Mouse (Mus musculus): ENCODE data around the gene Amt. TPM values are rescaled to one million over a fixed set of nuclear protein-coding genes. Genes with fewer than 3 reads are reported as not detected.

Amt gene
- polyA plus RNA-seq, 1 experiment from 2014 or later: 15.9 TPM

- Histone ChIP-seq H3K4me3 (ENCODE audit: low read depth, low read length) (peak within 1 kb of the TSS; percentile 52), H3K9ac (ENCODE audit: low read length) (peak within 1 kb of the TSS; percentile 75), H3K36me3 (ENCODE audit: control insufficient read depth, insufficient read depth, low read length) (no peaks in the 10 kb centered on the region; the same call in 1 of the 2 replicates), H3K27me3 (ENCODE audit: control insufficient read depth, insufficient read depth, low read length) (no peaks in the 10 kb centered on the region), H3K27ac (replicated peaks; ENCODE audit: low read depth, low read length) (no peak within 1 kb of the TSS), H3K4me2 (ENCODE audit: low read depth, severe bottlenecking) (peak within 1 kb of the TSS; percentile 65), H3K9me3 (ENCODE audit: control insufficient read depth, low read length) (no peaks in the 10 kb centered on the region), H3K4me1 (ENCODE audit: control insufficient read depth, insufficient read depth, low read length) (peaks cover 4% of the 10 kb centered on the region; the same call in 1 of the 2 replicates)
- 2% methylated on average over 32 of the region's 32 CpGs for WGBS
- ATAC-seq (ENCODE audit: insufficient number of reproducible peaks, low FRiP score, low TSS enrichment, low read depth): peak; percentile 95
- peak; percentile 89 for DNase-seq (ENCODE audit: low spot score)
Observed at GRCm38 (mm10) chr9:108290016-108290750, 6.5 kb upstream of the Amt start, which contains the start of gene Nicn1. Gene Nicn1 (plus strand): TSS chr9:108290429.

GRCm38 (mm10) chr9:108290773-108291172 is 5.9 kb upstream of the Amt start:
- Histone ChIP-seq H3K36me3 (ENCODE audit: control insufficient read depth, insufficient read depth, low read length) (no peaks in the 10 kb centered on the region; the same call in 1 of the 2 replicates), H3K27ac (replicated peaks; ENCODE audit: low read depth, low read length) (no peak overlapping the region)
- ATAC-seq (ENCODE audit: insufficient number of reproducible peaks, low FRiP score, low TSS enrichment, low read depth): no peak

GRCm38 (mm10) chr9:108301853-108302252 is 5.2 kb downstream of the Amt start:
- no peaks in the 10 kb centered on the region for H3K36me3 ChIP-seq (ENCODE audit: control insufficient read depth, insufficient read depth, low read length)

More at GRCm38 (mm10) chr9:108290773-108291172, 5.9 kb upstream of the Amt start:
- Histone ChIP-seq H3K4me1 (ENCODE audit: control insufficient read depth, insufficient read depth, low read length) (peaks cover 4% of the 10 kb centered on the region; the same call in 1 of the 2 replicates), H3K27me3 (ENCODE audit: control insufficient read depth, insufficient read depth, low read length) (no peaks in the 10 kb centered on the region), H3K4me2 (ENCODE audit: low read depth, severe bottlenecking) (peak overlapping the region; percentile 65), H3K9ac (ENCODE audit: low read length) (peak overlapping the region; percentile 47), H3K4me3 (ENCODE audit: low read depth, low read length) (peak overlapping the region; percentile 52), H3K9me3 (ENCODE audit: control insufficient read depth, low read length) (no peaks in the 10 kb centered on the region)
- no peak for DNase-seq (ENCODE audit: low spot score)
- 52% methylated on average over 6 of the region's 6 CpGs for WGBS

GRCm38 (mm10) chr9:108304716-108305115 is 8.1 kb downstream of the Amt start:
- no peaks in the 10 kb centered on the region; the same call in 1 of the 2 replicates for H3K36me3 ChIP-seq (ENCODE audit: control insufficient read depth, insufficient read depth, low read length)
- no peak overlapping the region for H3K4me2 ChIP-seq (ENCODE audit: low read depth, severe bottlenecking)
- WGBS: 87% methylated on average over 4 of the region's 4 CpGs
- H3K9me3 ChIP-seq (ENCODE audit: control insufficient read depth, low read length): no peaks in the 10 kb centered on the region
- no peaks in the 10 kb centered on the region; the same call in 1 of the 2 replicates for H3K4me1 ChIP-seq (ENCODE audit: control insufficient read depth, insufficient read depth, low read length)
- H3K27ac ChIP-seq (replicated peaks; ENCODE audit: low read depth, low read length): no peak overlapping the region
- no peak for ATAC-seq (ENCODE audit: insufficient number of reproducible peaks, low FRiP score, low TSS enrichment, low read depth)
- no peak overlapping the region for H3K4me3 ChIP-seq (ENCODE audit: low read depth, low read length)
- H3K9ac ChIP-seq (ENCODE audit: low read length): no peak overlapping the region
- no peak for DNase-seq (ENCODE audit: low spot score)
- no peaks in the 10 kb centered on the region for H3K27me3 ChIP-seq (ENCODE audit: control insufficient read depth, insufficient read depth, low read length)

More at GRCm38 (mm10) chr9:108301853-108302252, 5.2 kb downstream of the Amt start:
- DNase-seq (ENCODE audit: low spot score): no peak
- H3K4me2 ChIP-seq (ENCODE audit: low read depth, severe bottlenecking): no peak overlapping the region
- H3K4me1 ChIP-seq (ENCODE audit: control insufficient read depth, insufficient read depth, low read length): no peaks in the 10 kb centered on the region; the same call in none of the 2 replicates
- WGBS: 82% methylated on average over 3 of the region's 3 CpGs
- no peak overlapping the region for H3K9ac ChIP-seq (ENCODE audit: low read length)
- no peaks in the 10 kb centered on the region for H3K27me3 ChIP-seq (ENCODE audit: control insufficient read depth, insufficient read depth, low read length)
- H3K9me3 ChIP-seq (ENCODE audit: control insufficient read depth, low read length): no peaks in the 10 kb centered on the region
- H3K27ac ChIP-seq (replicated peaks; ENCODE audit: low read depth, low read length): no peak overlapping the region
- no peak for ATAC-seq (ENCODE audit: insufficient number of reproducible peaks, low FRiP score, low TSS enrichment, low read depth)
- H3K4me3 ChIP-seq (ENCODE audit: low read depth, low read length): no peak overlapping the region

- no peaks in the 10 kb centered on the region for H3K9me3 ChIP-seq (ENCODE audit: control insufficient read depth, low read length)
- ATAC-seq (ENCODE audit: insufficient number of reproducible peaks, low FRiP score, low TSS enrichment, low read depth) (no peak; the same call in 1 of the 2 replicates), DNase-seq (ENCODE audit: low spot score) (no peak)
- H3K4me3 ChIP-seq (ENCODE audit: low read depth, low read length): peak overlapping the region; percentile 83
- H3K4me2 ChIP-seq (ENCODE audit: low read depth, severe bottlenecking): peak overlapping the region; percentile 83
- no peaks in the 10 kb centered on the region; the same call in 1 of the 2 replicates for H3K4me1 ChIP-seq (ENCODE audit: control insufficient read depth, insufficient read depth, low read length)
- no peaks in the 10 kb centered on the region for H3K27me3 ChIP-seq (ENCODE audit: control insufficient read depth, insufficient read depth, low read length)
- no peak overlapping the region; the same call in 1 of the 2 replicates for H3K27ac ChIP-seq (replicated peaks; ENCODE audit: low read depth, low read length)
- no peaks in the 10 kb centered on the region; the same call in 1 of the 2 replicates for H3K36me3 ChIP-seq (ENCODE audit: control insufficient read depth, insufficient read depth, low read length)
- 4% methylated on average over 1 of the region's 1 CpGs for WGBS
- peak overlapping the region; percentile 70 for H3K9ac ChIP-seq (ENCODE audit: low read length)
Observed at GRCm38 (mm10) chr9:108305170-108305569, 8.5 kb downstream of the Amt start.

GRCm38 (mm10) chr9:108305629-108306520 is 9.2 kb downstream of the Amt start, which contains the start of the genes Rhoa and Tcta:
Gene Rhoa (plus strand): TSS chr9:108306129.
Gene Tcta (minus strand): TSS chr9:108306160.
- peak within 1 kb of the TSS; percentile 83 for H3K4me3 ChIP-seq (ENCODE audit: low read depth, low read length)
- no peaks in the 10 kb centered on the region; the same call in 1 of the 2 replicates for H3K4me1 ChIP-seq (ENCODE audit: control insufficient read depth, insufficient read depth, low read length)
- H3K4me2 ChIP-seq (ENCODE audit: low read depth, severe bottlenecking): peak within 1 kb of the TSS; percentile 83
- H3K9me3 ChIP-seq (ENCODE audit: control insufficient read depth, low read length): no peaks in the 10 kb centered on the region
- DNase-seq (ENCODE audit: low spot score) (peak; percentile 96), ATAC-seq (ENCODE audit: insufficient number of reproducible peaks, low FRiP score, low TSS enrichment, low read depth) (peak; percentile 96)
- WGBS: under 1% methylated on average over 77 of the region's 81 CpGs
- H3K36me3 ChIP-seq (ENCODE audit: control insufficient read depth, insufficient read depth, low read length): no peaks in the 10 kb centered on the region; the same call in 1 of the 2 replicates
- H3K27me3 ChIP-seq (ENCODE audit: control insufficient read depth, insufficient read depth, low read length): no peaks in the 10 kb centered on the region
- peak within 1 kb of the TSS; percentile 89 for H3K9ac ChIP-seq (ENCODE audit: low read length)
- H3K27ac ChIP-seq (replicated peaks; ENCODE audit: low read depth, low read length): peak within 1 kb of the TSS; percentile 98

GRCm38 (mm10) chr9:108306571-108306980 is 9.9 kb downstream of the Amt start:
- H3K4me3 ChIP-seq (ENCODE audit: low read depth, low read length): peak overlapping the region; percentile 83
- ATAC-seq (ENCODE audit: insufficient number of reproducible peaks, low FRiP score, low TSS enrichment, low read depth): peak; percentile 61
- H3K27ac ChIP-seq (replicated peaks; ENCODE audit: low read depth, low read length): peak overlapping the region; percentile 98
- H3K9ac ChIP-seq (ENCODE audit: low read length): peak overlapping the region; percentile 89
- no peaks in the 10 kb centered on the region; the same call in 1 of the 2 replicates for H3K36me3 ChIP-seq (ENCODE audit: control insufficient read depth, insufficient read depth, low read length)
- H3K9me3 ChIP-seq (ENCODE audit: control insufficient read depth, low read length): no peaks in the 10 kb centered on the region
- peak overlapping the region; percentile 83; the same call in 1 of the 2 replicates for H3K4me2 ChIP-seq (ENCODE audit: low read depth, severe bottlenecking)
- under 1% methylated on average over 42 of the region's 51 CpGs for WGBS
- peak; percentile 80 for DNase-seq (ENCODE audit: low spot score)
- no peaks in the 10 kb centered on the region; the same call in 1 of the 2 replicates for H3K4me1 ChIP-seq (ENCODE audit: control insufficient read depth, insufficient read depth, low read length)
- H3K27me3 ChIP-seq (ENCODE audit: control insufficient read depth, insufficient read depth, low read length): no peaks in the 10 kb centered on the region

All from limb, embryonic 11.5 days (tissue).